Mouse (Mus musculus) neural tube, embryonic 15.5 days (tissue): ENCODE measurements around the gene 4933427D14Rik. TPM values are rescaled to one million over a fixed set of nuclear protein-coding genes. Genes with fewer than 3 reads are reported as not detected.

Experiments
- ATAC-seq: fragments of 200-750 bp; cut with Nextera tagmentation; 2 replicates; pipeline ENCODE4 v1.8.0; 2017; ENCODE audit warnings: mild to moderate bottlenecking, moderate TSS enrichment, moderate library complexity; ENCODE audit not compliant: low FRiP score
- H3K27ac ChIP-seq: fragments of 300-500 bp; sonication (generic); replicated peaks from 2 replicates; pipeline ENCODE4 v1.5.1; 2015; ENCODE audit warnings: mild to moderate bottlenecking, inconsistent platforms
- H3K27me3 ChIP-seq: fragments of 300-500 bp; sonication (generic); replicated peaks from 2 replicates; pipeline ENCODE4 v1.6.1; 2015; ENCODE audit warnings: inconsistent platforms
- H3K36me3 ChIP-seq: fragments of 300-500 bp; sonication (generic); 2 replicates; pipeline ENCODE4 v1.6.1; 2015; ENCODE audit warnings: inconsistent platforms
- H3K4me1 ChIP-seq: fragments of 300-500 bp; sonication (generic); 2 replicates; pipeline ENCODE4 v1.6.1; 2015; ENCODE audit warnings: inconsistent platforms
- H3K4me2 ChIP-seq: fragments of 300-500 bp; sonication (generic); 2 replicates; pipeline ENCODE4 v1.6.1; 2015; ENCODE audit warnings: inconsistent platforms, mild to moderate bottlenecking, moderate library complexity
- H3K4me3 ChIP-seq: fragments of 300-500 bp; sonication (generic); replicated peaks from 2 replicates; pipeline ENCODE4 v1.5.1; 2015; ENCODE audit warnings: mild to moderate bottlenecking, inconsistent platforms
- H3K9ac ChIP-seq: fragments of 300-500 bp; sonication (generic); replicated peaks from 2 replicates; pipeline ENCODE4 v1.6.1; 2015; ENCODE audit warnings: mild to moderate bottlenecking, inconsistent platforms
- H3K9me3 ChIP-seq: fragments of 300-500 bp; sonication (generic); replicated peaks from 2 replicates; pipeline ENCODE4 v1.6.1; 2016; ENCODE audit warnings: inconsistent platforms
- WGBS: fragments of 180-500 bp; shearing (Covaris S2); methylation state at CpG from one replicate; pipeline ENCODE4 v1.1.7; 2015; ENCODE audit warnings: mixed read lengths; 5-methylcytosine and 5-hydroxymethylcytosine counted together
- polyA plus RNA-seq: library from polyadenylated mRNA; unstranded; fragments of >200 nt; fragmentation: Nextera tagmentation; extraction: Ambion mirVana; gene quantifications from 2 replicates; pipeline ENCODE4 v1.2.1, GENCODE M21; 2015

4933427D14Rik gene
- polyA plus RNA-seq, 1 experiment from 2014 or later = 15.7 TPM

- 84% methylated on average over 4 of the region's 4 CpGs for WGBS
- Histone ChIP-seq H3K36me3 (peaks cover 63% of the 10 kb centered on the region), H3K4me1 (0 out of 2 replicates have a peak, but pooled peaks cover 3% of the 10 kb centered on the region), H3K4me3 (no peak overlapping the region), H3K4me2 (no peak overlapping the region), H3K9me3 (no peaks in the 10 kb centered on the region), H3K27ac (no peak overlapping the region), H3K9ac (no peak overlapping the region), H3K27me3 (no peaks in the 10 kb centered on the region)
- no peak for ATAC-seq
Measured at GRCm38 (mm10) chr11:72155981-72156428, 51.3 kb downstream of the 4933427D14Rik start.

- no peak for ATAC-seq
- 66% methylated on average over 11 of the region's 11 CpGs for WGBS
- Histone ChIP-seq H3K4me1 (0 out of 2 replicates have a peak, but pooled peaks cover 3% of the 10 kb centered on the region), H3K27me3 (no peaks in the 10 kb centered on the region), H3K9me3 (no peaks in the 10 kb centered on the region), H3K4me2 (no peak overlapping the region), H3K9ac (no peak overlapping the region), H3K36me3 (peaks cover 63% of the 10 kb centered on the region), H3K4me3 (no peak overlapping the region), H3K27ac (peak overlapping the region; percentile 39; the same call in 1 of the 2 replicates)
Measured at GRCm38 (mm10) chr11:72155186-72155980, 51.9 kb downstream of the 4933427D14Rik start.

GRCm38 (mm10) chr11:72153122-72153862, 54.0 kb downstream of the 4933427D14Rik start:
- WGBS = 87% methylated on average over 12 of the region's 12 CpGs
- ATAC-seq = no peak
- Histone ChIP-seq H3K4me2 (no peak overlapping the region), H3K4me1 (0 out of 2 replicates have a peak, but pooled peaks cover 3% of the 10 kb centered on the region), H3K36me3 (peaks cover 45% of the 10 kb centered on the region), H3K9me3 (no peaks in the 10 kb centered on the region), H3K9ac (no peak overlapping the region), H3K27me3 (no peaks in the 10 kb centered on the region), H3K4me3 (no peak overlapping the region), H3K27ac (no peak overlapping the region)

- Histone ChIP-seq H3K4me2 (no peak overlapping the region), H3K4me1 (0 out of 2 replicates have a peak, but pooled peaks cover 7% of the 10 kb centered on the region), H3K9ac (no peak overlapping the region), H3K27me3 (no peaks in the 10 kb centered on the region), H3K4me3 (no peak overlapping the region), H3K9me3 (no peaks in the 10 kb centered on the region), H3K36me3 (peaks cover 29% of the 10 kb centered on the region), H3K27ac (no peak overlapping the region)
- no peak for ATAC-seq
- 71% methylated on average over 2 of the region's 2 CpGs for WGBS
Measured at GRCm38 (mm10) chr11:72151120-72151519, 56.1 kb downstream of the 4933427D14Rik start.

GRCm38 (mm10) chr11:72147910-72148309, 59.3 kb downstream of the 4933427D14Rik start:
- Histone ChIP-seq H3K4me2 (no peak overlapping the region), H3K27me3 (no peaks in the 10 kb centered on the region), H3K4me3 (no peak overlapping the region), H3K27ac (no peak overlapping the region), H3K36me3 (peaks cover 7% of the 10 kb centered on the region; the same call in 1 of the 2 replicates), H3K4me1 (peaks cover 10% of the 10 kb centered on the region), H3K9me3 (no peaks in the 10 kb centered on the region), H3K9ac (no peak overlapping the region)
- 13% methylated on average over 3 of the region's 3 CpGs for WGBS
- ATAC-seq = no peak

GRCm38 (mm10) chr11:72145877-72146248, 61.4 kb downstream of the 4933427D14Rik start:
- WGBS = 92% methylated on average over 1 of the region's 1 CpGs
- H3K27ac ChIP-seq = no peak overlapping the region
- H3K4me2 ChIP-seq = no peak overlapping the region
- H3K36me3 ChIP-seq = no peaks in the 10 kb centered on the region
- peaks cover 14% of the 10 kb centered on the region for H3K4me1 ChIP-seq
- no peak for ATAC-seq
- H3K9me3 ChIP-seq = no peaks in the 10 kb centered on the region
- H3K9ac ChIP-seq = no peak overlapping the region
- no peaks in the 10 kb centered on the region for H3K27me3 ChIP-seq
- no peak overlapping the region for H3K4me3 ChIP-seq

GRCm38 (mm10) chr11:72145182-72145876, 61.9 kb downstream of the 4933427D14Rik start:
- Histone ChIP-seq H3K36me3 (no peaks in the 10 kb centered on the region), H3K4me1 (peaks cover 14% of the 10 kb centered on the region), H3K9me3 (no peaks in the 10 kb centered on the region), H3K27ac (no peak overlapping the region), H3K9ac (no peak overlapping the region), H3K4me2 (no peak overlapping the region), H3K27me3 (no peaks in the 10 kb centered on the region), H3K4me3 (no peak overlapping the region)
- ATAC-seq = no peak
- 22% methylated on average over 2 of the region's 2 CpGs for WGBS

GRCm38 (mm10) chr11:72142889-72143288, 64.4 kb downstream of the 4933427D14Rik start:
- H3K4me2 ChIP-seq = no peak overlapping the region
- peaks cover 11% of the 10 kb centered on the region for H3K4me1 ChIP-seq
- peaks cover 4% of the 10 kb centered on the region; the same call in 1 of the 2 replicates for H3K27me3 ChIP-seq
- 48% methylated on average over 10 of the region's 10 CpGs for WGBS
- no peaks in the 10 kb centered on the region for H3K36me3 ChIP-seq
- H3K4me3 ChIP-seq = no peak overlapping the region
- H3K9me3 ChIP-seq = no peaks in the 10 kb centered on the region
- H3K9ac ChIP-seq = no peak overlapping the region; the same call in 1 of the 2 replicates
- H3K27ac ChIP-seq = peak overlapping the region; percentile 58
- ATAC-seq = peak; percentile 40; the same call in 1 of the 2 replicates

GRCm38 (mm10) chr11:72140198-72140597, 67.1 kb downstream of the 4933427D14Rik start:
- ATAC-seq = no peak
- 61% methylated on average over 6 of the region's 6 CpGs for WGBS
- no peak overlapping the region for H3K4me2 ChIP-seq
- peaks cover 21% of the 10 kb centered on the region for H3K27me3 ChIP-seq
- no peaks in the 10 kb centered on the region for H3K36me3 ChIP-seq
- no peak overlapping the region for H3K4me3 ChIP-seq
- no peak overlapping the region for H3K9ac ChIP-seq
- no peaks in the 10 kb centered on the region for H3K9me3 ChIP-seq
- H3K27ac ChIP-seq = no peak overlapping the region
- peaks cover 22% of the 10 kb centered on the region for H3K4me1 ChIP-seq

GRCm38 (mm10) chr11:72136231-72136982, 70.9 kb downstream of the 4933427D14Rik start:
- WGBS = 25% methylated on average over 11 of the region's 11 CpGs
- Histone ChIP-seq H3K27ac (peak overlapping the region; percentile 56), H3K4me1 (peaks cover 42% of the 10 kb centered on the region), H3K4me3 (peak overlapping the region; percentile 69), H3K9ac (peak overlapping the region; percentile 75), H3K4me2 (peak overlapping the region; percentile 93), H3K27me3 (peaks cover 42% of the 10 kb centered on the region), H3K9me3 (no peaks in the 10 kb centered on the region), H3K36me3 (no peaks in the 10 kb centered on the region)
- ATAC-seq = no peak
